Mouse (Mus musculus) CH12.LX (cell line): ENCODE results near the gene Slc34a1. TPM values are rescaled to one million over a fixed set of nuclear protein-coding genes. Genes with fewer than 3 reads are reported as not detected.

Source experiments
- DNase-seq: peaks from one replicate; pipeline ENCODE4 v3.0.0-alpha.2; 2013; ENCODE audit errors: extremely low read depth
- H3K27ac ChIP-seq: 2 replicates; pipeline ENCODE4 v1.5.1; 2012; ENCODE audit warnings: low read depth, mild to moderate bottlenecking, control low read depth, moderate library complexity; ENCODE audit not compliant: insufficient read depth
- H3K27me3 ChIP-seq: replicated peaks from 2 replicates; pipeline ENCODE3; 2012; ENCODE audit warnings: inconsistent platforms
- H3K36me3 ChIP-seq, 2 experiments: replicated peaks in 1 of 2; 2 replicates each; pipeline versions ENCODE3 to v1.6.1; 2012; ENCODE audit warnings: inconsistent platforms in 1 of 2, low read length in 1 of 2, mild to moderate bottlenecking in 1 of 2, mixed read lengths in 1 of 2, moderate library complexity in 1 of 2; ENCODE audit not compliant: control insufficient read depth in 1 of 2, insufficient read depth in 1 of 2
- H3K4me1 ChIP-seq, 2 experiments: 2 replicates each; pipeline ENCODE4 v1.6.1; 2012; ENCODE audit warnings: inconsistent platforms in 1 of 2, moderate library complexity in 1 of 2; ENCODE audit not compliant: insufficient read depth in 2 of 2, control insufficient read depth in 1 of 2
- H3K4me2 ChIP-seq: 2 replicates; pipeline ENCODE4 v1.6.1; 2012; ENCODE audit warnings: low read depth, mild to moderate bottlenecking, control low read depth; ENCODE audit not compliant: poor library complexity, insufficient read depth, severe bottlenecking
- H3K4me3 ChIP-seq, 3 experiments: fragments of 150-350 bp in 1 of 3; sonication (generic) in 1 of 3; replicated peaks in 1 of 3; 2 replicates each; pipeline versions ENCODE3 to v1.5.1; 2011 to 2012; ENCODE audit warnings: low read depth in 2 of 3, low read length in 2 of 3, mild to moderate bottlenecking in 2 of 3, moderate library complexity in 2 of 3, control low read depth in 1 of 3, improper control_type of control experiment in 1 of 3, inconsistent platforms in 1 of 3, mixed read lengths in 1 of 3; ENCODE audit not compliant: poor library complexity in 1 of 3
- H3K79me2 ChIP-seq: replicated peaks from 2 replicates; pipeline ENCODE4 v1.6.1; 2012; ENCODE audit warnings: mild to moderate bottlenecking, moderate library complexity; ENCODE audit not compliant: control insufficient read depth, poor library complexity, insufficient read depth, severe bottlenecking; ENCODE audit errors: extremely low read depth
- H3K9ac ChIP-seq: 2 replicates; pipeline ENCODE4 v1.6.1; 2012; ENCODE audit warnings: low read depth, mild to moderate bottlenecking, control low read depth, moderate library complexity; ENCODE audit not compliant: insufficient read depth
- H3K9me3 ChIP-seq: replicated peaks from 2 replicates; pipeline ENCODE3; 2012; ENCODE audit warnings: low read length, inconsistent platforms, mixed read lengths
- BHLHE40 ChIP-seq: IDR thresholded peaks from 2 replicates; pipeline ENCODE4 v1.6.1; 2011; ENCODE audit warnings: mild to moderate bottlenecking, low read depth, low read length, improper control_type of control experiment
- ETS1 ChIP-seq: conservative IDR thresholded peaks from 2 replicates; pipeline ENCODE4 v1.6.1; 2012; ENCODE audit warnings: low read depth, mild to moderate bottlenecking, inconsistent platforms, low read length, improper control_type of control experiment, moderate library complexity
- GABPA ChIP-seq: IDR thresholded peaks from 2 replicates; pipeline ENCODE4 v1.6.1; 2012; ENCODE audit warnings: low read depth, low read length, improper control_type of control experiment, inconsistent platforms; ENCODE audit not compliant: insufficient replicate concordance
- IRF4 ChIP-seq: IDR thresholded peaks from 2 replicates; pipeline ENCODE4 v1.6.1; 2014; ENCODE audit warnings: low read depth, mild to moderate bottlenecking, inconsistent platforms, low read length, improper control_type of control experiment
- JUN ChIP-seq: IDR thresholded peaks from 2 replicates; pipeline ENCODE4 v1.6.1; 2011; ENCODE audit warnings: low read depth, mild to moderate bottlenecking, low read length, improper control_type of control experiment, moderate library complexity; ENCODE audit not compliant: insufficient read depth
- MAX ChIP-seq: IDR thresholded peaks from 2 replicates; pipeline ENCODE4 v1.6.1; 2011; ENCODE audit warnings: low read length, improper control_type of control experiment
- MXI1 ChIP-seq: IDR thresholded peaks from 2 replicates; pipeline ENCODE4 v1.6.1; 2011; ENCODE audit warnings: mild to moderate bottlenecking, low read depth, low read length, improper control_type of control experiment
- MYC ChIP-seq: IDR thresholded peaks from 2 replicates; pipeline ENCODE4 v1.6.1; 2011; ENCODE audit warnings: low read depth, mild to moderate bottlenecking, improper control_type of control experiment, low read length
- NELFE ChIP-seq: IDR thresholded peaks from 2 replicates; pipeline ENCODE4 v1.6.1; 2011; ENCODE audit warnings: low read depth, low read length, improper control_type of control experiment
- NRF1 ChIP-seq: IDR thresholded peaks from 2 replicates; pipeline ENCODE4 v1.6.1; 2014; ENCODE audit warnings: low read depth, mild to moderate bottlenecking, inconsistent platforms, low read length, improper control_type of control experiment, moderate library complexity
- POLR2AphosphoS2 ChIP-seq: IDR thresholded peaks from 2 replicates; pipeline ENCODE4 v1.6.1; 2011; ENCODE audit warnings: low read depth, low read length, improper control_type of control experiment
- TBP ChIP-seq: conservative IDR thresholded peaks from 2 replicates; pipeline ENCODE4 v1.6.1; 2011; ENCODE audit warnings: low read depth, low read length, improper control_type of control experiment
- TCF12 ChIP-seq: IDR thresholded peaks from 2 replicates; pipeline ENCODE4 v1.6.1; 2014; ENCODE audit warnings: low read depth, mild to moderate bottlenecking, inconsistent platforms, low read length, improper control_type of control experiment
- ZKSCAN1 ChIP-seq: IDR thresholded peaks from 2 replicates; pipeline ENCODE4 v1.6.1; 2012; ENCODE audit warnings: low read depth, inconsistent platforms, low read length, improper control_type of control experiment, borderline replicate concordance
- dilution Hi-C: fragments of 300-500 bp; cut with MboI; formaldehyde crosslinking; loops from 2 replicates; pipeline ENCODE4 v1.14.3; 2020; ENCODE audit warnings: low sequenced_read_pairs; ENCODE audit not compliant: extremely low pct_unique_long_range_greater_than_20kb, extremely low pct_ligation_motif_present
- in situ Hi-C: fragments of 300-500 bp; cut with MboI; formaldehyde crosslinking; loops from 3 replicates; pipeline ENCODE4 v1.14.3; 2019; ENCODE audit warnings: low sequenced_read_pairs, low pct_ligation_motif_present, low pct_unique_long_range_greater_than_20kb, mixed read lengths
- polyA plus RNA-seq: library from polyadenylated mRNA; unstranded; fragments of >175 nt; gene quantifications from 2 replicates; pipeline ENCODE4 v1.2.1, GENCODE M21; 2012; ENCODE audit warnings: low read depth; ENCODE audit not compliant: insufficient read length
- total RNA-seq, 2 experiments: library from RNA; depleted of rRNA; stranded (reverse); fragments of 300-350 nt in 1 of 2; fragments of >200 nt in 1 of 2; gene quantifications; 2 replicates each; pipeline ENCODE4 v1.2.3; 2012 to 2014

The Slc34a1 gene
- total and polyA plus RNA-seq, 3 experiments: not detected

DNA sequence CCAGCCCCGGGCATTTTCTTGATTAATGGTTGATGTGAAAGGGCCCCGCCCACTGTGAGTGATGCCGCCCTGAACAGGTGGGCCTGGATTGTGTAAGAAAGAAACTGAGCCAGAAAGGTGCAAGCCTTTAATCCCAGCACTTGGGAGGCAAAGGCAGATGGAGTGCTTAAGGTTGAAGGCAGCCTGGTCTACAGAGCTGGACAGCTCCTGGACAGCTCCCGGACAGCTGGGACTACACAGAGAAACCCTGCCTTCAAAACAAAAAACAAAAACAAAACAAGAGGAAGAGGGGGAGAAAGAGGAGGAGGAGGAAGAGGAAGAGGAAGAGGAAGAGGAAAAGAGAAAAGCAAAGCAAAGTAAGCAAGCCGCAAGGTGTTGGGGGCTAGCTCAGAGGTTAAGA is 21.2 kb downstream of the Slc34a1 start:
- Histone ChIP-seq H3K27me3 (peaks cover 42% of the 10 kb centered on the region), H3K4me1 (peaks cover 10 to 19% of the 10 kb centered on the region in 2 experiments), H3K79me2 (no peaks in the 10 kb centered on the region), H3K27ac (no peak overlapping the region), H3K9me3 (peaks cover 5% of the 10 kb centered on the region), H3K4me3 (no peak overlapping the region), H3K9ac (no peak overlapping the region), H3K4me2 (no peak overlapping the region), H3K36me3 (no peaks in the 10 kb centered on the region)
- dilution Hi-C loops (no loop called here), in situ Hi-C loops (no loop called here)
- TF ChIP-seq BHLHE40 (no peak), JUN (no peak), MXI1 (no peak), GABPA (no peak), ZKSCAN1 (no peak), ETS1 (no peak), POLR2AphosphoS2 (no peak), MAX (no peak)
- DNase-seq: no peak

DNA sequence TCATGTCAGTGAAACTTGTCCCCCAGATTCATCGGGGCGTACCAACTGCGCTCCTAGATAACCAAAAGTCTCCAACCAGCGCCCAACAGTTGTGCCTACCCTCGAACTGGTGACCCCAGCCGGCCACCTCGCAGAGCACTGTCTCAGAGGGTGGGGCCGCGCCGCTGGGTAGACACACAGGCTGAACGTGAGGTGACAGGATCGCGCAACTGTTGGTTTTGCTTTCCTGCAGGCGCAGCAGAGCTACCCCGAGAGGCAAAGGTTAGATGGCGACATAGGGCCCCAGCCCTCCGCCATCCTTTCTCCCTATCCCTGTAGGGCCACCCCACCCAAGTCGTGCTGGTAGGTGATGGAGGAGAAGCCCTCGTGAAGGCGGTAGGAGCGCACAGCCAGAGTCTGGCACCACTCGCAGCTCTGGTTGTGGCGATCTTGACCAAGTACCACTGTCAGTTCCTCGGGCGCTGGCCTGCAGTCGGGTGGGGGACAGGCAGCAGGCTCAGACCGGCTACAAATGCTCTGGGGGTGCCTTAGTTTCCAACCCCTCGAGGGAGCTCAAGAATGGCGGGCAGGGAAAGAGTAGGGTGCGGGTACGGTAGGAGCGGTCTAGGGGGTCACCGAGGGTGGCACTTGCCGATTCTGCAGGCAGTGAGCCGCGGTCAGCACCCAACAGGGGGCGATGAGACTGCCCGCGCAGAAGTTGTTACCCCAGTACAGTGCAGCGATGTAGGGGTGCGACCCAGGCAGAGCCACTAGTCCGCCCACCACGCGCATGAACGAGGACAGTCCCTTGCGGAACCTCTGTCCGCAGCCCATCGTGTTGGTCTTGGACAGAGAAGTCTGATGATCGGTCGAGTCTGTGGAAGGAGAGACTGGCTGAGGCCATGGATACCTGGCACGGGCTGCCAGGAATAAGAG is 22.3 kb downstream of the Slc34a1 start:
- in situ Hi-C loops: no loop called here
- Histone ChIP-seq H3K4me3 (no peak overlapping the region), H3K4me1 (peaks cover 10 to 19% of the 10 kb centered on the region in 2 experiments), H3K9ac (no peak overlapping the region), H3K36me3 (no peaks in the 10 kb centered on the region), H3K4me2 (no peak overlapping the region), H3K27me3 (peaks cover 38% of the 10 kb centered on the region), H3K27ac (no peak overlapping the region), H3K9me3 (peaks cover 5% of the 10 kb centered on the region), H3K79me2 (no peaks in the 10 kb centered on the region)
- DNase-seq: no peak
- dilution Hi-C loops: no loop called here
- TF ChIP-seq NRF1 (no peak), NELFE (no peak), TBP (no peak), TCF12 (no peak), IRF4 (no peak), MYC (no peak)
